Mouse (Mus musculus): ENCODE data around the gene Tmc4.

Gene Tmc4

GRCm38 (mm10) chr7:3692382-3692986 is 15.1 kb upstream of the Tmc4 start, which contains the start of gene Tsen34:
TSS of gene Tsen34 (plus strand) at chr7:3692863.
- no peak for DNase-seq (ENCODE audit: low read depth)

GRCm38 (mm10) chr7:3691919-3692318 is 14.6 kb upstream of the Tmc4 start:
- no peak for DNase-seq (ENCODE audit: low read depth)

- DNase-seq (ENCODE audit: low read depth), result no peak
Observed at GRCm38 (mm10) chr7:3685400-3686187, 8.2 kb upstream of the Tmc4 start.

- no peak for DNase-seq (ENCODE audit: low read depth)
Observed at GRCm38 (mm10) chr7:3684698-3685097, 7.3 kb upstream of the Tmc4 start.

GRCm38 (mm10) chr7:3683908-3684550 is 6.7 kb upstream of the Tmc4 start:
- no peak for DNase-seq (ENCODE audit: low read depth)

GRCm38 (mm10) chr7:3676371-3676770 is 982 bp downstream of the Tmc4 start:
- no peak for DNase-seq (ENCODE audit: low read depth)

GRCm38 (mm10) chr7:3675228-3675548 is 2.2 kb downstream of the Tmc4 start:
- DNase-seq (ENCODE audit: low read depth), result no peak

- DNase-seq (ENCODE audit: low read depth), result peak; percentile 86
Observed at GRCm38 (mm10) chr7:3674507-3675227, 2.7 kb downstream of the Tmc4 start.

- DNase-seq (ENCODE audit: low read depth), result no peak
Observed at GRCm38 (mm10) chr7:3666921-3667391, 10.4 kb downstream of the Tmc4 start.

- peak; percentile 96 for DNase-seq (ENCODE audit: low read depth)
Observed at GRCm38 (mm10) chr7:3665215-3666114, 11.9 kb downstream of the Tmc4 start, which contains the start of gene Leng1. TSS of gene Leng1 (minus strand) at chr7:3665840.

- DNase-seq (ENCODE audit: low read depth), result no peak
Observed at GRCm38 (mm10) chr7:3664524-3665214, 12.7 kb downstream of the Tmc4 start.

GRCm38 (mm10) chr7:3658578-3658977 is 18.8 kb downstream of the Tmc4 start:
- no peak for DNase-seq (ENCODE audit: low read depth)

- DNase-seq (ENCODE audit: low read depth), result no peak
Observed at GRCm38 (mm10) chr7:3656966-3657365, 20.4 kb downstream of the Tmc4 start.

GRCm38 (mm10) chr7:3646641-3647040 is 30.7 kb downstream of the Tmc4 start:
- no peak for DNase-seq (ENCODE audit: low read depth)

GRCm38 (mm10) chr7:3646188-3646587 is 31.2 kb downstream of the Tmc4 start:
- DNase-seq (ENCODE audit: low read depth), result no peak

- no peak for DNase-seq (ENCODE audit: low read depth)
Observed at GRCm38 (mm10) chr7:3645488-3646025, 31.8 kb downstream of the Tmc4 start.

- DNase-seq (ENCODE audit: low read depth), result peak; percentile 97
Observed at GRCm38 (mm10) chr7:3644672-3645487, 32.5 kb downstream of the Tmc4 start, which contains the start of gene Cnot3. TSS of gene Cnot3 (plus strand) at chr7:3645268.

GRCm38 (mm10) chr7:3644348-3644671 is 33.0 kb downstream of the Tmc4 start:
- DNase-seq (ENCODE audit: low read depth), result no peak

- no peak for DNase-seq (ENCODE audit: low read depth)
Observed at GRCm38 (mm10) chr7:3643843-3644242, 33.5 kb downstream of the Tmc4 start.

GRCm38 (mm10) chr7:3643412-3643811 is 33.9 kb downstream of the Tmc4 start:
- no peak for DNase-seq (ENCODE audit: low read depth)
